Mouse (Mus musculus): ENCODE measurements at regions not wholly inside any gene's neighbourhood (a gene's known extent, or its start where the extent isn't known, plus 50 kb on each side); places are given as distances from the start of the nearest gene placed in this dataset.
"Not testable (repeated sequence)": the region's sequence is repeated elsewhere in the genome, so short reads cannot be mapped to it uniquely, and the experiment has no call there.

DNA sequence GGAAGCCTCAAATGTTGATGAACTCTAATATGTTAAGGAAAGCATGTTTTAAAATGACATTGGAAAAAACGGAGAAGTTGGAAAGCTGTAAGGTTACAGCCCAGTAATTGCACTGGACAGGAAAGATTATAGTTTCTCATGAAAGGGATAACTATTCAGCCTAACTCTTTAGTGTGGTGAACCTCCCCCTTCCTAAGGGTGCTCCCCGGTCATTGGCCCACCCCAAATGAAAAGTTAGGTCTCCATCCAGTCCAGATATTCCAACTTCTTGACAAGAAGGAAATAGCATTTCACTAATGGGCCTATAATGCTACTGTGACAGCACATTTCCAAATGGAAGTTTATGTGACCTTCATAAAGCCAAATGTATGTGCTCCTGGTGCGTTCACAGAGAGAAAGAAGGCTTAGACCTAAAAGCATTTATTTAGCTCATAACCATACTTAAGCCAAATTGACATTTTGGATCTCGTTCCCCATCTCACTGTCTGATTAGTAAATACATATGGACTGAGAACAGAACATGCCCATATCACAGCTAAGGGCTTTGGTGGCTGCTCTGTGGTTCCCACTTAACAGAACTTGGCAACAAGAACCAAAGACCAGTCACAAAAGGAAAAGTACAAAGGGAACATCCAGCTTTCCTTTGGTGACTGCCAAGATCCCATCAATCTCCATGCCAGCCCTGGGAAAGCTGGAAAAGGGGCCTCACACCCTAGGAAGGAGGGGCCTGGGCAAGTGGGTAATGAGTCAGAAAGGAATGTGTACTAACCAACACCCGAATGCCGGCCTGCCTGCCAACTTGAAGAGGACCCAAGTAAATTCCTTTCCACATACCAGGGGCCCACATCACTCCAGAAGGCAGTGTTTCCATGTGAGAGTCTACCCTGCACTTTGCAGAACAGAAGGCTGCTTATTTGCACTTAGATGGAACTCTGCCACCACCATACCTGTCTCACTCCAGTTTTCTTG lies 155.1 kb upstream of the Chst7 start:
- intact Hi-C loops (cut with DNase I), result no loop called here
- DNase-seq, result peak; percentile 1 to 7

DNA sequence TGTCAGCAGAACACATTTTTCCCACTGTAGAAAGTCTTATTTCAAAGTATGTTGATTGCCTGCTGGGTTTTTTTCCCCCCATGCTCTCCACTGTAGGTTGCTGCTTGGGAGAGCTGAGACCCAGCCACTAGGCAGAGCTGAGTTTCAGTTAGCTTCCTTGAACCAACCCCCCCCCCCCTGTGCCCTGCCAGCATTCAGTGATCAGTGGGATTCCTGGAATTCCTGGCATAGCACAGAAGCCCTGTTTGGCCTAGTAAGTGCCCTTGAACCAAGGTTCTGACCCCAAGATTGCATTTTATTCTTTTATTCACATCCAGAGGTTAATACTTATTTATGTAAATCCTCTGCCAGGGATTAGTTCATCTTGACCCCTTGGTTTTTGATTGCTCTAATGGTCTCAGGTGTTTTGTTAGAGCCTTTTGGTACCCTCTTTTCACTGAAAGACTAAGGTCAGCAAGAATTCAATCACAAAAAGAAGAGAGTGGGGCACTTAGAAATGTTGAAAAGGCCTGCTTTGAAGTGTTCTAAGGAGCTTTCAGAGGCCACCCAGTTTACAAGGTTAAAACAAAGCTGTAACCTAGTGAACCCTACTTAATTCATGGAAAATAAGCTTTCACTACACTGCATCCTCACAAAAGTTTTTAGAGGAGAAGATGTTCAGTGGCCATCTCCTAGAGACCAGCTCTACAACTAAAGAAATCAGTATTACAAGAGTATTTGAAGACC lies 152.6 kb upstream of the Chst7 start:
- intact Hi-C loops (cut with DNase I), result no loop called here
- DNase-seq, result no peak

DNA sequence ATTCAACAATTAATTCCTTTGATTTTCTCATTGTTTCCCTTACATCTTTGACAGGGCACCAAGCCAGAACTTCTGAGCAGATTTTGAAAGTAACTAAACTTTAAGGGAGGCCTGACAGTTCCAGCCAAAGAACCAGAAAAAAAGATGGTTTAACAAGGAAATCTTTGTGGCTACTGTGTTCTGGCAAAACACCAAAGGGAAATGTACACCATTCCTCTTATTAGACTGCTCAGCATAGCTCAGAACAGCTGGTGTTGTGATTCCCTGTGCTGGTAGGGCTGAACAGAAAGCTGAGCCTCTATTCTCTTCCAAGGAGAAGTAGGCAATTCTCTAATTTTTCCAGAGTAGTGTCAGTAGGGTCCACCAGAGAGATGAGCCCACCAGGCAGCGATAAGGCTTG lies 142.4 kb upstream of the Chst7 start:
- intact Hi-C loops (cut with DNase I), result no loop called here
- no peak for DNase-seq

DNA sequence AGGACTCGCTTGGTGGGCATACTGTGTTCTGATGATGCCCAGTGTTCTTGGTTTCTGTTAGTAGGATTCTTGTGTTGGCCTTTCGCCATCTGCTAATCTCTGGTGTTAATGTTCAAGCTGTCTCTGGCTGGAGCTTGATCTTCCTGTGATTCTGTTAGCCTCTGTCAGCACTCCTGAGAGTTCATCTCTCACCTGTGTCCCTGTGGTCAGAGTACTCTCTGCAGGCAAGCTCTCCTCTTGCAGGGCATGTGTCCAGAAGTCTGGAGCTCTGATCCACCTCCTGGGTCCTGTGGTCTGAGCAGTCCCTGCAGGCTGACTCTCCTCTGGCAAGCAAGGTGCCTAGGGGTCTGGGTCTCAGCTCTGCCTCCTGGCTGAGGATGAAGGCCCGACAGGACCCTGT lies 130.0 kb upstream of the Chst7 start:
- DNase-seq; intact Hi-C loops (cut with DNase I): not testable (repeated sequence)

DNA sequence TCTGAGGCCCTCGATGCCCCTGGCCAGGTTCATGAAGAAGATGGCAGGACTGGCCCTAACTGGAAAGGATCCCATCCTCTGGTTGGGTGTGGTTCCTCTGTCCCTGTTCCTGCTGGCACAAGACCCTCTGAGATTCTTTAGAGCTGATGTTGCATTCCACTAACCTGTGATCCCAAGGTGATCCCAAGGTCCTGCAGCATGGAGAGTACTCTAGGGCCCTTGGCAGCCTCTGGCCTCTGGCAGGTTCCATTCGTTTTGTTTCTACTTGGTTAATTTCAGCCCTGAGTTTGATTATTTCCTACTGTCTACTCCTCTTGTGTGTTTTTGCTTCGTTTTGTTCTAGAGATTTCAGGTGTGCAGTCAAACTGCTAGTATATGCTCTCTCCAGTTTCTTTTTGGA lies 129.5 kb upstream of the Chst7 start:
- no peak for DNase-seq
- intact Hi-C loops (cut with DNase I), result no loop called here

DNA sequence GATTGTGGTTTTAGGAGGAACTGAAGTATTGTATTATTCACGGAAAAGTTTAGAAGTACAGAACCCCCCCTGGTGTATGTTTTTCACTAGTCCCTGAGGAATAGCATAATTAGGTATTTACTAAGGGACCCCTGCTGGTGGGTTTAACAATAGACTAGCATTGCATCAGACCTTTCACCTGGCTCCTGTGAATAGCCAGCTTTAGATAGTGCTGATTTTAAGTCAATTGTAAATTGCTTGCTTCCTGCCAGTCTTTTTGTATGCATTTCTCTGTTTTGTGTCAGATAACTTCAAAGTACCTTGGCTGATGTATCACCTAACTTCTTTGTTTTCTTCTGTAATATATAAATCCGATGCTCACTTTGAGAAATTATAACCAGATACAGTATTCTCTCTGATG lies 116.1 kb upstream of the Chst7 start:
- intact Hi-C loops (cut with DNase I), result no loop called here
- no peak for DNase-seq

Measured in heart, postnatal 36 days (tissue).